Mouse (Mus musculus): ENCODE data around the gene Tfip11.

The Tfip11 gene

DNA sequence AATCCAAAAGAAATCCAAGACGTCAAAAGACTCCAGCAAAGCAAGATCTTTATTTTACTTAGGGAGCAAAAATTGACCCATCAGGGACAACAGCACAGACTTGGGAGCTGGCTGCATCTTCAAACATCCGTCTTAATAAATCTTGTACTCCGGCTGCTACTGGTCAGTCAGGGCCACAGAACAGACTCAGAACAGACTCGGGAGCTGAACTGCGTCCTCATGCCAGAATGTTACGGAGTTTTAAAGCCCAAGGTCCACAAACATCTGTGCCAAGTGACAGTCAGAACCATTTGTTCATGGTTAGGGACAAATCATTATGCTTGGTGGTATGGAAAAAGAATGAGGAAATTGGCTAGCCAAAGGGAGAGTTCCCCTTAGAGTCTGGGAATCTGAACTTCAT lies 2.9 kb upstream of the Tfip11 start:
- DNase-seq, result no peak

DNA sequence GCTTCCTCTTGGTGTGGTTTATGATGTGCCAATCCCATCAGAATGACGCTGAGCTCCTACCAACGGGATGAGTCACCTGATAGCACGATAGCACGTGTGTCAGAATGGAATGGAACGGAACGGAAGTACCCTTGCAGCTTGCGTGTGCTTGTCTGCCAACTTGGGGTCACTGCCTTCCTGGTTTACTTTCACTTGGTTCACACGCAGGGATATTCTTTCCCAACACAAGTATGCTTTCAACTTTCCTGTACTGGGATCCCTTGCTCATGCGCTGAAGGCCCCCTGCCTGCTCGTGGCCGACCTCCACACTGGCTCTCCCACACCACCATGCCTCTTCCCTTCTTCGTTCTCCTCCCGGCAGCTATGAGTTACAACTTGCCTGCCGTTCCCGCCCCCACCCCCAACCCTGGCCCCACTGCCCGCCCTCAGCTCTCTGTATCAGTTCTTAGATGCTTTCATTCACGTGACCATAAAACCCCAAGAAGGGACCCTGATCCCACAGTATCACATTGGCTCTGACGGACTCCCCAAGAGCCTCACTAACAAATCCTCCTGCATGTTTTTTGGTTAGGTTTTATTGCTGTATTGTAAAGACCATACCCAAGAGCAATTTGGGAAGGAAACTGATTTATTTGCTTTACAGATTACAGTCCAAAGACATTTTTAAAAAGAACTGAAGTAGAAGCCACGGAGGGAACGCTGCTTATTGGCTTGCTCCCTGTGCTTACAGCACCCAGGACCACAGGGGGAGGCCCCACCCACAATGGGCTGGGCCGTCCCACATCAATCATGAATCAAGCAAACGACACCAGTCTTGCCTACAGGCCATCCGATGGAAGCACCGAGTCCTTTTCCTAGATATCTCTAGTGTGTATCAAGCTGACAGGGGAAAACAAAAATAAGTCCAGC lies 1.3 kb upstream of the Tfip11 start:
- DNase-seq, result peak; percentile 70 to 79

DNA sequence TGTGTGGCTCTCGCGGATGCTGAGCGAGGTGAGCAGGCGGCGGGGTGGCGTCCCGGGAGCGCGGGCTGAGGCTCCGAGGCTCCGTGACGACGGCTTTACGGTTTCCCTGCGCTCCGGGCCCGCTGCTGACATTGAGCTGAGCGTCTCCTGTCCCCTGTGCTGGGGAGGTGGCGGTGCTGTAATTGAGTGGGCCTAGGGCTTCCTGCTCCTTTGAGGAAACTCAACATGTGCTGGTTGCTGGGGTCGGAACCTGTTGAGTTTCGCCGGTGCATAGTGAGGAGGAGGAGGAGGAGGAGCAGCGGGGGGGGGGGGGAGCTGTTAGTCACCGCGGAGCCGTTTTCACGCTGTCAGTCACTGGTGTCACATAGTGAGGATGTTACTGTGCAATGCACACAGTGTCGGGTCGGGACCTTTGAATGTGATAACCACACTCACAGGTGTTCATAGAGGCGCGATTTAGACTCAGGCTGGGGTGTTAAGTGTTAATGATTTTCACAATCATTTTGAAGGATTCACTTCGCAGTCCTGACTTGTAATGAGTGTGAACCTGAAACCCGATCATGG lies 370 bp downstream of the Tfip11 start:
- DNase-seq, result no peak

GRCm38 (mm10) chr5:112327854-112328253 lies 1.7 kb downstream of the Tfip11 start:
- no peak for DNase-seq

DNA sequence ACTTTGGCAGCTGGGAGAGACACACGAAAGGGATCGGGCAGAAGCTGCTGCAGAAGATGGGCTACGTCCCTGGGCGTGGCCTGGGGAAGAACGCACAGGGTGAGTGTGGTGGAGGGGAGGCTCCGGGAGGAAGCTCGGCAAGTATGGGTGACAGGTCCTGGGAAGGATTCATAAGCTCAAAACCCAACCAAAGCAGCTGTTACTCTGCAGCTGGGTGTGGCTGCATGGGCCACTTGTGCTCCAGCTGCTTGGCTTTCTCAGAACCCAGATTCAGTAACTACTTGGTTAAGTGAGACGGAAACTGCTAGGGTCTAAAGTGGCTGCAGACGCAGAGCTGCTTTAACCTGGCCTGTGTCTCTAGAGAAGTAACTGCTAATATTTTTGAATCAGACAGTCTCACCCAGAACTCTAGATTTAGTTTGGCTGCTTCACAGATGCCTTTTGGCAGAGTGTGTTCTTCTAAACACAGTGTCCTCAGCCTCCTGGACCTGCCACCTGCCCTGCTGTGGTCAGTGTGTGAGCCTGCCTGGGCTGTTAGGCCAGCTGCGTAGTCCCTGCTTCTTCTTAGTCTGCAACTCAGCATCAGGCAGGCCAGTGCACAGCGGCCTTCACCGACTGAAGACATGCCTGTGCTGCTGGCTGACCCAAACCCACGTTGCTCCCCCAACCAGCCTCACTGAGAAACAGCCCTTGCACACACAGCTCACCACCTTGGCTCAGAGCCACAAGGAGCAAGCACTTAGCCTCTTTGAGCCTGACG lies 3.8 kb downstream of the Tfip11 start:
- DNase-seq, result no peak

GRCm38 (mm10) chr5:112335473-112335872 lies 9.3 kb downstream of the Tfip11 start:
- peak; percentile 77 to 81 for DNase-seq

- DNase-seq, result no peak
These were observed 10.8 kb downstream of the Tfip11 start for GRCm38 (mm10) chr5:112337004-112337403.

GRCm38 (mm10) chr5:112339215-112339614 lies 13.1 kb downstream of the Tfip11 start:
- DNase-seq, result no peak

DNA sequence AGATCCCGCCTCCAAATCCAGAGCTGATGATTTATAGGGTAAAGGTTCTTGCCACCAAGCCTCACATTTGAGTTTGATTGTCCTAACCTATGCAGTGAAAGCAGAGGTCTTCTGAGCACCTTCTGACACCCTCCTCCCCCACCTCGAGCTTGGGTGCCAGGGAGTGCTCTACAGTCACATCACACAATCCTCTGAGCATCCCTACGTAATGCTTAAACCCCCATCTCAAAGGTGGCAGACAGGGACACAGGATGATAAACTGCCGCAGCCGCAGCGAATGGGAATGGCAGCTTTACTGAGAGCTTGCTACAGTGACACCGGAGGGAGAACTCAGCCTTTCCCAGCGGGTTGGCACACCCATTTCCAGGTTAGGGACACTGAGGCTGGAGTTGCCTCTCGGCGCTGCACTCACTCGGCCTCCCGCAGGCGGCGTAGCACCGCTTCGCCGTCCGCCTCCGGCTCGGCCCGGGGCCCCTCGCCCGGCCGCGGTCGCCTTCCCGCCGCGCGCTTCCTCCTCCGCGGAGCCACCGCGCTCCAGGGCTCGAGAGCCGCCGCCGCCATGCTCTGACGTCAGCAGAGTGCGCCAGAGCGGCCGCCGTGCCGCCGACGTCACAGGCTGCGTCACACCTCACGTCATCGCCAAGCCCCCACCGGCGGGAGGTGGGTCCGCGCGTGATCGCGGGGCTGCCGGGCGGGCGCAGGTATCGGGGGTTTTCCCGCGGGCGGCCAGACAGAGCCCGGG lies 16.5 kb downstream of the Tfip11 start, which contains the start of the genes Srrd and Hps4:
Srrd (minus strand) TSS at position 578 of the 742 bp plus-strand sequence.
Hps4 (plus strand) TSS at position 621 of the 742 bp plus-strand sequence.
- peak; percentile 93 for DNase-seq

DNA sequence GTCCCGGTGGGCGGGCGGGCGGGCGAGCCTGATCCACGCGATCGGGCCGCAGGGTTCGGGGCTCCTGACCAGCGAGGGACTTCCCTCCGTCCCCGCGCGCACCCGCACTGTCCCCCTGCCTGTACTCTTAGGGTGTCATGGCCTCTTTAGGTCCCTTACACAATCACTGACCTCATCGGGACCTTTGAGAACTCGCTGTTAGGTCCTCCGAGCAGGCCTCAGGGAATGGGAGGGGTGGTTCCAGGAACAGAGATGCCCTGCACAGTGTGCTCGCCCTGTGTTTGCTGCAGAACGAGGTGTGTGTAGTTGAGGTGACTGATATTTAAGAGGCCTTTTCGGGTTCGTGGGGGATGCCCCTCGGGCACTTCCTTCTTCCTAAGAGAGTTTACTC lies 17.0 kb downstream of the Tfip11 start:
- DNase-seq, result no peak

DNA sequence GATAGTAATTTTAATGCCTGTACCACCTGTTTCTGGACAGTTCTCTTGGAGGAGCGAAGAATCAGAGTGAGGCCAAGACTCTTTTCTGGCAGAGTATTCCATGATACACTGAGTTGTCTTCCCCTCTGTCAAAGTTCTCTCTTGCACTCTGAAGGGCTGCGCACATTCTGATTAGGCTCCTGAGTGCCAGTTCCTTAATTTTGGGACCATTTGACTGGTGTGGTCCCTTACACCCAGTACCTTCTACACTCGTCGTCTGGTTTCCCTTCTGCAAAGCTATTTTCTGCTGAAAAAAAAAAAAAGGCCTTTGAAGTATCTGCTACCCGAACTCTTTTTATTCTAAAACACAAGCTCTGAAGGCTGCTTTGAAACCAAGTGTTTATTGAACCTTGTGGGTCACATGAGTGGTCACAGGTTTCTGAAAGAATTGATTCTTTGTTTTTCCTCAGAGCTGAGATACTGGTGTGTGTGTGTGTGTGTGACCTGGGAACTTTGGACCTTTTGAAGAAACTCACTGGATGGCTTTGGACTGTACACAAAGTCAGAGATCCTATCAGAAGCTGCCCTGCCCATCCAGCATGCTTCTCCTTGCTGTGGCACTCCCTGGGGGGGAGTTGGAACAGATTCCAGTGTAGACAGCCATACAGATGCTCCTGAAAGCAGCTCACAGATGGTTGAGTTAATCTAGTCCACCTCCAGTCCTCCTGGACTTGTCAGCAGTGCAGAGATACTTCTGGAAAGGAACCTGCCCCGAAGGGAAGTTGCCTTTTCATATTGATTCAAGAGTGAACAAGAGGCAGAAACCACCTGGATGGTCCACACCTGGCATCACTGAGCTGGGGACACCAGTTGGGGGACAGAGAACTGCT lies 18.2 kb downstream of the Tfip11 start:
- DNase-seq, result no peak

- DNase-seq, result no peak
These were observed 20.2 kb downstream of the Tfip11 start for GRCm38 (mm10) chr5:112346211-112346965.

DNA sequence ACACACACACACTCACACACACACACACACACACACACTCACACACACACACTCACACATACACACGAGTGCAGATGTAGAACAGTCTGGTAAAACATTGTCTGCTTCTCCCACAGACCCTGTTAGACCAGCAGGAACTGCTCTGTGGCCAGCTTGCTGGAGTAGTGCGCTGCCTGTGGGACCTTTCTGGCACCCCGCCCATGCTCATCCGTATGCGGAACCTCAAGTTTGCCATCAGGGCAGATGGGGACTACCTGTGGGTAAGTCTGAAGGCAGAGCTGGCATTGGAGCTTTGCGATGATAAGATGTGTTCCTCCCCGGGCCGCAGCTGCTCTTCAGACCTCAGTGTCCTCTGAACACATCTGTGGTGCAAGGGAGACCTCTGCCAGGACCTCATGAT lies 23.0 kb downstream of the Tfip11 start:
- DNase-seq, result no peak

DNA sequence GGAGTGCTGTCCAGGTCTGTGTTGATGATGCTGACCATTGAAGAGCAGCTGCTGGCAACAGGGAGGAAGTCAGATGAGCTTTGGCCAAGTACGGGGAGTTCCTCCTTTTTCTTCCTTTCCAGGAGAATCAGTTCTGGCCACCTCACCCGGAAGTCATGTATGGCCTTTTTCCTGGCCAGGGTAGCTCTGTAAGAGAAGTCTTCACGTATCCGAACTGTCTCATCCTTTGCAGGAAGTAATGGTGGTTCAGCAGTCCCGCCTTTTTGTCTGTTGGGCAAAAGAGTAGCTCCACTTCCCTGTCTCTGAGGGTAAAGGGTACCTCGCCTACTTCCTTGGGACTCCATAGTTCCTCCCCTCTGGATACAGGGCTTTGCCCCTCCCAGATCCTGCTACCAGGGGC lies 29.3 kb downstream of the Tfip11 start:
- no peak for DNase-seq

- DNase-seq, result no peak
These were observed 29.8 kb downstream of the Tfip11 start, which contains the start of gene Gm6583 for GRCm38 (mm10) chr5:112355910-112356309. Gene Gm6583, minus strand, starts transcription at chr5:112356033.

DNA sequence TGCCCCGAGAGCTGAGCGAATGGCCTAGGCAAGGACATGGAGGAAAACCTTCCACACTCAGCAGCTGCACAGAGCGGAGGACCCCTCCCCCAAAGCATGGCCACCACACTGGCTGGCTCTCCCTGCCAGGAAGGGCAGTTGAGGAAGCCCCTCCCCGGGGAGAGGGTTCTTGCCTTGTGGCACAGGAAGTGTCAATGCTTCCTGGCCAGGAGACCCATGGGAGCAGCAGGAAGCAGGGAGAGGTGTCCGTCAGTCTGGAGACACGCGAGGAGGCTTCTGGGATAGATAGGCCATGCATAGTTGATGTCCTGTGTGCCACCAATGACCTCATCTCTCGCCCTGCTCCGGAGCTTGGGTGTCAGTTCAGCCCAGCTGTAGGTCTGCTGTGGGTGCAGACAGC lies 30.2 kb downstream of the Tfip11 start:
- peak in 1 of 2 experiments; percentile 31 for DNase-seq

GRCm38 (mm10) chr5:112359520-112359919 lies 33.4 kb downstream of the Tfip11 start:
- DNase-seq, result no peak

DNA sequence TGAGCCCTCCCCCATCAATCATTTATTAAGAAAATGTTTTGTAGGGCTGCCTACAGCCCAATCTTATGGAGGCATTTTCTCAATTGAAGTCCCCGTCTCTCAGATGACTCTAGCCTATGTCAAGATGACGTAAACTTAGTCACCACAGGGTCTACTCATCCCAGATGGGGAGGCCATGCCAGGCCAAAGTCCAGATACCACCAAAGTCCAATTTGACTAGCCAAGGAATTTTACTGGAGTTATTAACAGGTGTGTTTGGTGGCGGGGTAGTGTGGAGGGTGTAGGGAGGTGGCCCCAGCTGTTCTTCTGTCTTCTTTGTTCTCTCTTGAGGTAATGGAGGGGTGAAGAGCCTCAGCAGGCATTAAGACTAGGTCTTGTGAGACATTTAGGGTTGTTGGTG lies 33.9 kb downstream of the Tfip11 start:
- no peak for DNase-seq

DNA sequence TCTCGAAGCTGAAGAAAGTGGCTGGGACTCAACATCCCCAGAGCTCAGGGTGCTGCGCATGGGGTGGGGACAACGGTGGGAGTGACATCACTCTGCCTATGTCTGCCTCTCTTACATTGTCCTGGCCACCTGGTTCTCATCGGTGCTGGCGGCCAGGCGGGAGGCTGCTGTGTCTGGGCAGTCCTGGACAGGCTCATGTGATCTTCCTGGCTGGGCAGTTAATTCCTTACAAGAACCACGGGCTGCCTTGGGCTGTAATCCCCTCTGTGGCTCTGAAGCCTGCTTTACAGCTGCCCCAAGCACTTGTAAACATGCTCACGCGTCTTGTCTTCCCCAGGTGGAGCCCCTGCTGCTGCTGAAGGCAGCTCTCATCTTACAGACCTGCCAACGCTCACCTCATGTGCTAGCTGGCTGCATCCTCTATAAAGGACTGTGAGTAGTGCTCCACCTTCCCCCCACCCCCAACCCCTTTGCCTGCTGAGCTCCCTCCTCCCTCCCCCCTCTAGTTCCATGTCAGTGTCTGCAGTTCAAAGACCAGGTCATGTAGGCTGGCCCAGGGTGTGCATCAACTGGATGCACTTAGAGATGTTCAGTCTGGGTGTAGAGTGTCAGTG lies 38.1 kb downstream of the Tfip11 start:
- no peak for DNase-seq

DNA sequence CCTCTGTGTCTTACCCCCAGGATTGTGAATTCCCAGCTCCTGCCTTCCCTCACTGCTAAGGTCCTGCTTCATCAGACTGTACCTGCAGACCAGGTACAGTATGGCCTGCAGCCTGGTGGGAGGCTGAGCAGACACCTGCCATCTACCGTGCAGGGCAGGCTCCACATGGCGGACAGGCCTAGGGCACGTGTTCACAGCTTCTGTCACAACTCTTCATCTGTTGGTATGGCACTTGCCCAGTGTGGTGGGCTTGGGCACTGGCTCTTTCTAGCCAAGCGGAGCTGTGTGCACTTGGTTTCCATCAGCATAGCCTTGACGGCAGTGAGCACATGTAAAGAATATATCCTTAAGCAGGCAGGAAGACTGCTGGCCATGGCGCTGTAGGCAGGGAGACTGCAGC lies 40.7 kb downstream of the Tfip11 start:
- no peak for DNase-seq
